Mouse (Mus musculus) stomach, embryonic 15.5 days (tissue): ENCODE results near the gene Dennd2d. TPM values are rescaled to one million over a fixed set of nuclear protein-coding genes. Genes with fewer than 3 reads are reported as not detected.

Experiments used
- ATAC-seq: fragments of 200-750 bp; cut with Nextera tagmentation; 2 replicates; pipeline ENCODE4 v1.8.0; 2017; ENCODE audit warnings: low read depth, moderate number of reproducible peaks, moderate TSS enrichment; ENCODE audit not compliant: insufficient read depth, low FRiP score
- H3K27ac ChIP-seq: fragments of 300-500 bp; sonication (generic); 2 replicates; pipeline ENCODE4 v1.5.1; 2015; ENCODE audit warnings: mild to moderate bottlenecking, inconsistent platforms
- H3K27me3 ChIP-seq: fragments of 300-500 bp; sonication (generic); replicated peaks from 2 replicates; pipeline ENCODE4 v1.6.1; 2015; ENCODE audit warnings: inconsistent platforms
- H3K36me3 ChIP-seq: fragments of 300-500 bp; sonication (generic); 2 replicates; pipeline ENCODE4 v1.6.1; 2015; ENCODE audit warnings: inconsistent platforms
- H3K4me1 ChIP-seq: fragments of 300-500 bp; sonication (generic); 2 replicates; pipeline ENCODE4 v1.6.1; 2015; ENCODE audit warnings: inconsistent platforms
- H3K4me2 ChIP-seq: fragments of 300-500 bp; sonication (generic); 2 replicates; pipeline ENCODE4 v1.6.1; 2015; ENCODE audit warnings: mild to moderate bottlenecking, inconsistent platforms
- H3K4me3 ChIP-seq: fragments of 300-500 bp; sonication (generic); replicated peaks from 2 replicates; pipeline ENCODE4 v1.5.1; 2015; ENCODE audit warnings: inconsistent platforms
- H3K9ac ChIP-seq: fragments of 300-500 bp; sonication (generic); 2 replicates; pipeline ENCODE4 v1.6.1; 2015; ENCODE audit warnings: inconsistent platforms
- H3K9me3 ChIP-seq: fragments of 300-500 bp; sonication (generic); 2 replicates; pipeline ENCODE4 v1.6.1; 2016; ENCODE audit warnings: inconsistent platforms
- WGBS: fragments of 180-500 bp; shearing (Covaris S2); methylation state at CpG from one replicate; pipeline ENCODE4 v1.1.7; 2015; 5-methylcytosine and 5-hydroxymethylcytosine counted together
- polyA plus RNA-seq: library from polyadenylated mRNA; unstranded; fragments of >200 nt; fragmentation: Nextera tagmentation; extraction: Ambion mirVana; gene quantifications from 2 replicates; pipeline ENCODE4 v1.2.1, GENCODE M21; 2015

The Dennd2d gene
- polyA plus RNA-seq, 1 experiment from 2014 or later: 20.2 TPM

DNA sequence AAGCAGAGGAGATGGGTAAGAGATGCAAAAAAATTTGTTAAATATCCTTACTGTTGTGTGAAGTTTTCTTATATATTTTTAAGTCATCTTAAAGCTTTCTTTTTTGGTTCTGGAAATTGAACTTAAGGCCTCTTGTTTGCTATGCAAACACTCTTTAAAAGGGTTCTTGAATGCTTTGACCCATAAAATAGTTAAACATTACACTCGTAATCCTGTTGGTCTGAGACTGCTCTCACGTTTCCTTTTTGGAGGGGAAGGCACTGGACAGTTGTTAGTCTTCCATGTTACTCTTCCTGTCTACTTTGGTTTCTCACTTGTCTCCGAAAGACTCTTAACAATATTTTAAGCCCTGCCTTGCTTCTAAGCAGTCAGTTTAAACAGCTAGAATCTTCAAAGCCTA lies 66.8 kb downstream of the Dennd2d start:
- Histone ChIP-seq H3K4me1 (peaks cover 7% of the 10 kb centered on the region; the same call in 1 of the 2 replicates), H3K9ac (no peak overlapping the region), H3K9me3 (no peaks in the 10 kb centered on the region), H3K36me3 (0 out of 2 replicates have a peak, but pooled peaks cover 2% of the 10 kb centered on the region), H3K4me3 (peak overlapping the region; percentile 23; the same call in 1 of the 2 replicates), H3K4me2 (peak overlapping the region; percentile 49), H3K27ac (no peak overlapping the region), H3K27me3 (no peaks in the 10 kb centered on the region)
- ATAC-seq: no peak
- 12% methylated on average over 3 of the region's 3 CpGs for WGBS

Other genes starting within 250 kb of the Dennd2d start
- gene Chil6, start 76.2 kb upstream of the Dennd2d start, polyA plus RNA-seq: not detected in 2 replicates
- 70.3 and 82.3 TPM in 2 replicates for gene Dram2, start 65.4 kb downstream of the Dennd2d start, polyA plus RNA-seq
- gene Cept1, start 65.4 kb downstream of the Dennd2d start, polyA plus RNA-seq: 60.8 and 61.4 TPM in 2 replicates
- gene Lrif1, start 202.6 kb downstream of the Dennd2d start, polyA plus RNA-seq: 15.6 and 16.0 TPM in 2 replicates